Mouse (Mus musculus) cerebellum, adult 2 months (tissue): ENCODE measurements around the gene Sult6b1. TPM values are rescaled to one million over a fixed set of nuclear protein-coding genes. Genes with fewer than 3 reads are reported as not detected.
A peak's percentile ranks its signal among the peaks of the same experiment; 100 is the strongest.

Experiments used
- DNase-seq, 2 experiments: peaks; one replicate each; pipeline ENCODE4 v3.0.0; 2021
- H3K27ac ChIP-seq: fragments of 200-500 bp; 2 replicates; pipeline ENCODE4 v1.5.1; 2012; ENCODE audit warnings: low read length, control low read depth, inconsistent platforms; ENCODE audit not compliant: insufficient read depth
- H3K27me3 ChIP-seq: fragments of 200-500 bp; 2 replicates; pipeline ENCODE4 v1.6.1; 2012; ENCODE audit warnings: inconsistent platforms, mild to moderate bottlenecking, low read length, moderate library complexity; ENCODE audit not compliant: control insufficient read depth, insufficient read depth
- H3K4me1 ChIP-seq: fragments of 200-500 bp; 2 replicates; pipeline ENCODE4 v1.6.1; 2011; ENCODE audit warnings: low read length; ENCODE audit not compliant: control insufficient read depth, insufficient read depth
- H3K4me3 ChIP-seq: fragments of 200-500 bp; replicated peaks from 2 replicates; pipeline ENCODE3; 2011; ENCODE audit warnings: mild to moderate bottlenecking, low read depth, low read length, control low read depth; ENCODE audit not compliant: insufficient read depth
- CTCF ChIP-seq: fragments of 200-500 bp; IDR thresholded peaks from 2 replicates; pipeline ENCODE4 v1.5.1; 2011; ENCODE audit warnings: low read depth, mild to moderate bottlenecking, control low read depth, low read length, moderate library complexity, borderline replicate concordance; ENCODE audit not compliant: insufficient read depth
- POLR2A ChIP-seq: fragments of 200-500 bp; IDR thresholded peaks from 2 replicates; pipeline ENCODE4 v1.6.1; 2011; ENCODE audit warnings: low read length, control low read depth, borderline replicate concordance; ENCODE audit not compliant: insufficient read depth
- WGBS: fragments of 180-500 bp; shearing (Covaris S2); methylation state at CpG from one replicate; pipeline ENCODE4 v1.1.7; 2018; 5-methylcytosine and 5-hydroxymethylcytosine counted together
- polyA plus RNA-seq: library from polyadenylated mRNA; depleted of rRNA; stranded (reverse); fragments of >200 nt; gene quantifications from 2 replicates; pipeline ENCODE4 v1.2.3, GENCODE M21; 2012; rRNA removed

The Sult6b1 gene
- polyA plus RNA-seq = 0.20 and 0.35 TPM in 2 replicates

GRCm38 (mm10) chr17:78906892-78907291 is at the start of gene Sult6b1:
Sult6b1 (minus strand) TSS chr17:78906992.
- H3K4me3 ChIP-seq = no peak within 1 kb of the TSS
- DNase-seq = no peak
- WGBS = 86% methylated on average over 5 of the region's 5 CpGs
- no peak within 1 kb of the TSS for H3K27ac ChIP-seq
- TF ChIP-seq POLR2A (no peak), CTCF (no peak)
- H3K4me1 ChIP-seq = no peaks in the 10 kb centered on the region
- H3K27me3 ChIP-seq = no peaks in the 10 kb centered on the region

- WGBS = 90% methylated on average over 8 of the region's 8 CpGs
- no peak for DNase-seq
- TF ChIP-seq POLR2A = no peak
- TF ChIP-seq CTCF = no peak
- H3K4me3 ChIP-seq = no peak overlapping the region
- H3K4me1 ChIP-seq = no peaks in the 10 kb centered on the region
- no peaks in the 10 kb centered on the region for H3K27me3 ChIP-seq
- no peak overlapping the region for H3K27ac ChIP-seq
These were observed 46.4 kb upstream of the Sult6b1 start for GRCm38 (mm10) chr17:78953240-78953639.

GRCm38 (mm10) chr17:78952070-78952469 is 45.3 kb upstream of the Sult6b1 start:
- no peaks in the 10 kb centered on the region for H3K4me1 ChIP-seq
- TF ChIP-seq CTCF = no peak
- no peak for TF ChIP-seq POLR2A
- 93% methylated on average over 5 of the region's 5 CpGs for WGBS
- no peak for DNase-seq
- H3K27me3 ChIP-seq = no peaks in the 10 kb centered on the region
- H3K4me3 ChIP-seq = no peak overlapping the region
- H3K27ac ChIP-seq = no peak overlapping the region

DNA sequence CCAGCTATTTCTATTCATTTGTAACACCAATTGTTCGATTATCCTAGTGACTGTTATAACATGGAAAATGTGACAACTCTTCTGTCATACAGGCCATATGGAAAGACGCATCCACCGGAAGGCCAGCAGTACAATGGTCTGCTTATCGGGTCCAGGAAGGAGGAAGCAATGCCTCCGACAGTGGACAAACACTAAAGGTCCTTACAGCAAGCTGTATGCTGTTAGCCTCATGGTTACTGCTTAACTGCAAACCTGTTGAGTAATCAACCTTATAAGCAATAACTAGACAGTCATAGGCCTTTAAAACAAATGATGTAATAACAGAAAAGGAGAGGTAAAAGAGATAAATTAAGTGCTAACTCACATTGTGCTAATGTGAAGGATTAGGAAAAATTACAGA is 44.4 kb upstream of the Sult6b1 start:
- DNase-seq = no peak
- no peak overlapping the region for H3K27ac ChIP-seq
- WGBS = 94% methylated on average over 5 of the region's 5 CpGs
- H3K27me3 ChIP-seq = no peaks in the 10 kb centered on the region
- H3K4me3 ChIP-seq = no peak overlapping the region
- TF ChIP-seq CTCF (no peak), POLR2A (no peak)
- no peaks in the 10 kb centered on the region for H3K4me1 ChIP-seq

DNA sequence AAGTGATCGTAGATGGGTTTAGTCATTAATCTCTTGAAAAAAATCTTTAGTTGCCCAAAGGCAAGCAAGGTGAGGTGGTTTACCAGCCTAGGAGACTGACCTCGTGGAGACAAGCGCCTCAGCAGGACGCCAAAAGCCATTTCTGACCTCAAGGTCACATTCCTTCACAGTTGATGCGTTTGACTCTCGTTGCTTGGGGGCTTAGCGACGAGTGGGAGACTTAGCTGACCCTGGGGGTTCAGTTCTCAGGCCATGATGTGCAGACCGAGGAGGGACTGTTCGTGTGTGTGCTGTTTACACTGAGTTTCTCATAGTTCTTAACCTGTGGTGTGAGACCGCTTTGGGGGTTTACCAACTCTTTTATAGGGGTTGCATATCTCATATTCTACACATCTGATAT is 35.8 kb upstream of the Sult6b1 start:
- no peaks in the 10 kb centered on the region for H3K27me3 ChIP-seq
- no peak overlapping the region for H3K27ac ChIP-seq
- TF ChIP-seq POLR2A (no peak), CTCF (no peak)
- no peak overlapping the region for H3K4me3 ChIP-seq
- H3K4me1 ChIP-seq = no peaks in the 10 kb centered on the region
- 53% methylated on average over 11 of the region's 11 CpGs for WGBS
- DNase-seq = no peak

- Histone ChIP-seq H3K4me1 (peaks cover 5% of the 10 kb centered on the region; the same call in 1 of the 2 replicates), H3K27ac (no peak overlapping the region), H3K27me3 (no peaks in the 10 kb centered on the region), H3K4me3 (no peak overlapping the region)
- DNase-seq = no peak
- TF ChIP-seq POLR2A (no peak), CTCF (no peak)
- 93% methylated on average over 4 of the region's 4 CpGs for WGBS
These were observed 32.1 kb upstream of the Sult6b1 start for GRCm38 (mm10) chr17:78938927-78939326.

GRCm38 (mm10) chr17:78937229-78937853 is 30.5 kb upstream of the Sult6b1 start:
- WGBS = 2% methylated on average over 26 of the region's 26 CpGs
- Histone ChIP-seq H3K4me1 (peaks cover 5% of the 10 kb centered on the region; the same call in 1 of the 2 replicates), H3K27me3 (no peaks in the 10 kb centered on the region), H3K27ac (peak overlapping the region; percentile 20), H3K4me3 (peak overlapping the region; percentile 93)
- no peak for TF ChIP-seq CTCF
- TF ChIP-seq POLR2A = no peak; the same call in 1 of the 2 replicates
- DNase-seq = peak in 1 of 2 experiments; percentile 37
